Mouse (Mus musculus) heart, adult 2 months (tissue): ENCODE data around the gene Pdcl2.

Experiments
- CTCF ChIP-seq: fragments of 200-600 bp; IDR thresholded peaks from 2 replicates; pipeline ENCODE4 v1.8.1; 2022; ENCODE audit warnings: antibody characterized with exemption, mild to moderate bottlenecking, moderate library complexity
- POLR2A ChIP-seq: fragments of 200-500 bp; IDR thresholded peaks from 2 replicates; pipeline ENCODE4 v1.6.1; 2011; ENCODE audit warnings: mild to moderate bottlenecking, low read depth, low read length, control low read depth; ENCODE audit not compliant: insufficient read depth

DNA sequence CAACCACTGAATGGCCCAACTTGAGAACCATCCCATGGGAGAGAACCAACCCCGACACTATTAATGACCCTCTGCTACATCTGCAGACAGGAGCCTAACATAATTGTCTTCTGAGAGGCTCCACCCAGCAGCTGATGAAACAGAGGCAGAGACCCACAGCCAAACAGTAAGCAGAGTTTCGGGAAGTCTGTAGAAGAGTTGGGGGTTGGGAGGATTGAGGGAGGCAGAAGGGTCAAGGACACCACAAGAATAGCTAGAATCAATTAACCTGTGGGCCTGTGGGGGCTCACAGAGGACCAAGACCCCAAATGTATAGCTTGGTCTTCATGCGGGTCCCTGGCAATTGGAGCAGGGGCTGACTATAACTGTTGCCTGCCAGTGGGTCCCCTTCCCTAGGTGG, 42.7 kb downstream of the Pdcl2 start:
- TF ChIP-seq CTCF = no peak
- TF ChIP-seq POLR2A = no peak
